Mouse (Mus musculus) thymus, adult 2 months (tissue): ENCODE measurements at regions not wholly inside any gene's neighbourhood (a gene's known extent, or its start where the extent isn't known, plus 50 kb on each side); places are given as distances from the start of the nearest gene placed in this dataset.

Experiments
- CTCF ChIP-seq: fragments of 200-500 bp; IDR thresholded peaks from 2 replicates; pipeline ENCODE4 v1.5.1; 2012; ENCODE audit warnings: mild to moderate bottlenecking, control low read depth, low read length, moderate library complexity, borderline replicate concordance; ENCODE audit not compliant: control insufficient read depth, poor library complexity, insufficient read depth; ENCODE audit errors: extremely low read depth
- POLR2A ChIP-seq: fragments of 200-500 bp; IDR thresholded peaks from 2 replicates; pipeline ENCODE4 v1.6.1; 2012; ENCODE audit warnings: mild to moderate bottlenecking, low read length, control low read depth, moderate library complexity; ENCODE audit not compliant: control insufficient read depth, poor library complexity, insufficient read depth; ENCODE audit errors: extremely low read depth

GRCm38 (mm10) chr12:25242369-25242768, 145.4 kb upstream of the Id2 start:
- TF ChIP-seq POLR2A (no peak), CTCF (no peak)
